Mouse (Mus musculus) E14TG2a.4 (cell line): ENCODE data around the gene Muc3a.

ENCODE experiments used
- CTCF ChIP-seq: conservative IDR thresholded peaks from 2 replicates; pipeline ENCODE4 v1.5.1; 2014; ENCODE audit warnings: low read length
- NANOG ChIP-seq: IDR thresholded peaks from 2 replicates; pipeline ENCODE4 v1.6.1; 2014; ENCODE audit warnings: borderline replicate concordance, low read length, mixed read lengths
- POU5F1 ChIP-seq: IDR thresholded peaks from 2 replicates; pipeline ENCODE4 v1.6.1; 2014; ENCODE audit warnings: low read length, borderline replicate concordance

DNA sequence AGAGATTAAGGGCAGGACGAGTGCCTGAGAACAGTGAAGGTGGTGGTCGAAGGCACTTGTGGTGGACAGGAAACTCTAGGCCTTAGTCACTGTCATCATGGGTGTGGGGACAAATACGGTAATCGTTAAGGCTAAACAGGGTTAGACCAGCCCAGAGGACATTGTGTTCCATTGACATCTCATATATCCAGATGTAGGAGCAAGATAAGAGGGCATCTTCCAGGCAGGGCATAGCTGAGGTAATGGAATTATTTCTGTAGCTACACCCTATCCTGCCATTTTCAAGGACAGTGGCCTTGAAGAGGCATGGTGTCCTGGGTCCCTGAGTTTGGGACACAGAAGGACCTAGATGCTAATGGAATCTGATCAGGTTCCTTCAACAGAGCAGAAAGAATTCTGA, 50.3 kb downstream of the Muc3a start:
- no peak for TF ChIP-seq CTCF
- no peak for TF ChIP-seq POU5F1
- no peak for TF ChIP-seq NANOG
